Mouse (Mus musculus) adrenal gland, postnatal 10 days (tissue): ENCODE data around the gene Il3ra. TPM values are rescaled to one million over a fixed set of nuclear protein-coding genes. Genes with fewer than 3 reads are reported as not detected.

Experiments used
- DNase-seq: peaks from one replicate; pipeline ENCODE4 v3.0.0; 2021; ENCODE audit warnings: mixed read lengths
- total RNA-seq, 2 experiments: library from RNA; stranded (reverse); gene quantifications; 2 replicates each; pipeline ENCODE4 v1.2.3; 2021

Gene Il3ra
- total RNA-seq, 2 experiments from 2014 or later, result 10.3 to 13.5 TPM

- DNase-seq, result no peak
Observed at GRCm38 (mm10) chr14:14354511-14355359, 8.7 kb downstream of the Il3ra start.

GRCm38 (mm10) chr14:14355360-14355646 is 9.2 kb downstream of the Il3ra start:
- no peak for DNase-seq

- no peak for DNase-seq
Observed at GRCm38 (mm10) chr14:14395535-14395934, 49.5 kb downstream of the Il3ra start.

GRCm38 (mm10) chr14:14400998-14401397 is 54.9 kb downstream of the Il3ra start, which contains the start of gene Olfr721-ps1:
Gene Olfr721-ps1, plus strand, starts transcription at chr14:14401298.
- no peak for DNase-seq

Other genes with a start within 250 kb of the Il3ra start
- gene Psmd6, start 225.3 kb upstream of the Il3ra start, total RNA-seq, result 100 to 1,000 TPM; 118 to 130 TPM
- not detected for gene Olfr720, start 159.4 kb upstream of the Il3ra start, total RNA-seq
- gene Olfr31, start 23.4 kb upstream of the Il3ra start, total RNA-seq, result not detected
- gene Olfr721-ps1, start 55.0 kb downstream of the Il3ra start, total RNA-seq, result not detected